10 mouse cellular contexts compared by ENCODE assay signal in genomic region chr6:92089982-92090381, GRCm38 (mm10). TPM values are rescaled to one million over a fixed set of nuclear protein-coding genes. Genes with fewer than 3 reads are reported as not detected.
DNase-seq lines count a peak whose midpoint lies in the region; ATAC-seq and TF ChIP-seq lines count a peak whose summit lies in the region.
"Had no signal": no experiment of that assay in that cellular context is flagged by ENCODE, and none has a peak within 500 bp of the region (broad histone marks: within the 10 kb centered on the region; RNA-seq: fewer than 3 reads in every experiment).

No protein-coding gene starts in this region.

- no peaks in the 10 kb centered on the region for H3K36me3 ChIP-seq in kidney, embryonic 14.5 days (ENCODE audit: control insufficient read depth, insufficient read depth, low read length)
- no peaks in the 10 kb centered on the region for H3K36me3 ChIP-seq in ES-E14 (ENCODE audit: control insufficient read depth, insufficient read depth, low read length, poor library complexity, severe bottlenecking)
- no peaks in the 10 kb centered on the region for H3K36me3 ChIP-seq in forebrain, embryonic 13.5 days (ENCODE audit: poor library complexity, severe bottlenecking)
- no peaks in the 10 kb centered on the region for H3K36me3 ChIP-seq in macrophage (ENCODE audit: inconsistent target)

- no peak for DNase-seq in kidney, postnatal 36 days
- DNase-seq in ES-E14 (ENCODE audit: low read depth, low spot score) = no peak
- no peak for DNase-seq in cerebellum, adult 18-20 months
- no peak for DNase-seq in adrenal gland, adult (ENCODE audit: inconsistent age in 2 of 2, low spot score in 1 of 2)
- DNase-seq in layer of hippocampus, postnatal 25 days (ENCODE audit: extremely low spot score in 1 of 2, low spot score in 1 of 2) = no peak
- DNase-seq: adrenal gland, postnatal 14 days; cerebellum, postnatal 25 days had no signal

- H3K27me3 ChIP-seq in kidney, embryonic 14.5 days (ENCODE audit: control insufficient read depth, insufficient read depth, low read length) = no peaks in the 10 kb centered on the region
- H3K27me3 ChIP-seq in forebrain, embryonic 13.5 days = no peaks in the 10 kb centered on the region

- H3K79me2 ChIP-seq in macrophage (ENCODE audit: inconsistent target) = peaks cover 38% of the 10 kb centered on the region

- H3K27ac ChIP-seq in kidney, embryonic 14.5 days (ENCODE audit: low read depth, low read length) = no peak overlapping the region
- H3K27ac ChIP-seq in ES-E14 (ENCODE audit: insufficient read depth, low read depth, low read length, poor library complexity, severe bottlenecking) (no peak overlapping the region; the same call in 1 of the 2 replicates), macrophage (no peak overlapping the region)
- H3K27ac ChIP-seq in forebrain, embryonic 13.5 days = no peak overlapping the region

- in situ Hi-C loops in ES-E14 (cut with MboI; ENCODE audit: low sequenced_read_pairs in 2 of 2, unreplicated experiment in 2 of 2) = no loop called here

- 95% methylated on average over 4 of the region's 4 CpGs for WGBS in kidney, embryonic 14.5 days
- whole genome bisulfite sequencing in forebrain, embryonic 13.5 days = 93% methylated on average over 4 of the region's 4 CpGs
- 94% methylated on average over 4 of the region's 4 CpGs for WGBS in macrophage (ENCODE audit: missing documents)

- peak overlapping the region; percentile 99; the same call in 1 of the 2 replicates for H3K9ac ChIP-seq in kidney, embryonic 14.5 days (ENCODE audit: low read depth, low read length)
- peak overlapping the region; percentile 7; the same call in 1 of the 2 replicates for H3K9ac ChIP-seq in ES-E14 (ENCODE audit: insufficient read depth, low read depth, low read length, poor library complexity, severe bottlenecking)
- H3K9ac ChIP-seq in forebrain, embryonic 13.5 days = peak overlapping the region; percentile 98; the same call in 1 of the 2 replicates

- ATAC-seq in kidney, embryonic 14.5 days (ENCODE audit: low FRiP score, low TSS enrichment) = no peak
- no peak for ATAC-seq in forebrain, embryonic 13.5 days

- H3K4me1 ChIP-seq in kidney, embryonic 14.5 days (ENCODE audit: control insufficient read depth, insufficient read depth, low read length) = peaks cover 30% of the 10 kb centered on the region
- peaks cover 4 to 10% of the 10 kb centered on the region in 2 experiments; a peak in 2 of 4 replicates for H3K4me1 ChIP-seq in ES-E14 (ENCODE audit: control insufficient read depth in 2 of 2, insufficient read depth in 2 of 2, low read length in 2 of 2, poor library complexity in 1 of 2)
- peaks cover 31% of the 10 kb centered on the region for H3K4me1 ChIP-seq in forebrain, embryonic 13.5 days

- peak overlapping the region; percentile 79 for H3K4me2 ChIP-seq in kidney, embryonic 14.5 days (replicated peaks; ENCODE audit: low read depth, low read length)
- peak overlapping the region; percentile 67 for H3K4me2 ChIP-seq in forebrain, embryonic 13.5 days

- no peaks in the 10 kb centered on the region for H3K9me3 ChIP-seq in kidney, embryonic 14.5 days (ENCODE audit: control insufficient read depth, low read length)
- H3K9me3 ChIP-seq in ES-E14 (ENCODE audit: control insufficient read depth, insufficient read depth, low read depth, low read length) = no peaks in the 10 kb centered on the region
- H3K9me3 ChIP-seq in forebrain, embryonic 13.5 days (replicated peaks) = no peaks in the 10 kb centered on the region

- H3K4me3 ChIP-seq in kidney, embryonic 14.5 days (ENCODE audit: low read length) = no peak overlapping the region
- peak overlapping the region in 1 of 2 experiments; percentile 73; a peak in 2 of 4 replicates for H3K4me3 ChIP-seq in ES-E14 (ENCODE audit: insufficient read depth in 1 of 2, low read depth in 1 of 2, low read length in 2 of 2, poor library complexity in 1 of 2, severe bottlenecking in 1 of 2)
- no peak overlapping the region for H3K4me3 ChIP-seq in forebrain, embryonic 13.5 days
- peak overlapping the region; percentile 78; the same call in 1 of the 2 replicates for H3K4me3 ChIP-seq in macrophage (ENCODE audit: inconsistent target)

TF ChIP-seq in ES-E14, 5 proteins besides CTCF, POLR2A, EP300 and RAD21:
- TF ChIP-seq MAFK (IDR thresholded peaks at IDR 0.05; ENCODE audit: insufficient read depth, low read depth, low read length) (no peak), CHD2 (IDR thresholded peaks at IDR 0.05; ENCODE audit: low read depth, low read length) (no peak), ZNF384 (IDR thresholded peaks at IDR 0.05; ENCODE audit: low read depth, low read length) (no peak), ZC3H11A (IDR thresholded peaks at IDR 0.05; ENCODE audit: borderline replicate concordance, low read depth, low read length) (no peak), HCFC1 (IDR thresholded peaks at IDR 0.05; ENCODE audit: borderline replicate concordance, insufficient read depth, low read length) (no peak)

RNA-seq across cellular contexts. Expression of gene Nr2c2, which starts 1.2 kb away (rescaled TPM):
- 19.4 and 25.4 TPM in 2 replicates for polyA plus RNA-seq in kidney, embryonic 14.5 days (2014; fragmentation: Nextera tagmentation; extraction: Ambion mirVana)
- total RNA-seq in ES-E14 (2012; rRNA removed) = 20.8 and 29.9 TPM in 2 replicates
- 21.7 and 24.9 TPM in 2 replicates for polyA plus RNA-seq in forebrain, embryonic 13.5 days (2015; fragmentation: Nextera tagmentation; extraction: Ambion mirVana)
- total RNA-seq in macrophage (2018; cell fraction: chromatin; rRNA removed) = 100 to 1,000 TPM in 4 of 26 experiments, 10 to 100 TPM in 22; 42.1 to 117 (median 86.8) TPM
- total RNA-seq in macrophage (2018; cell fraction: cytosol; rRNA removed) = 10 to 100 TPM in 25 of 26 experiments, 1 to 10 TPM in 1; 8.2 to 25.1 (median 16.6) TPM
- 10 to 100 TPM; 27.0 to 74.3 (median 51.0) TPM for total RNA-seq in macrophage (2018; cell fraction: nucleus; rRNA removed)
- polyA plus RNA-seq in macrophage (2018) = 7.5 to 11.6 TPM (median 8.7 TPM) in 3 replicates
- total RNA-seq in layer of hippocampus, postnatal 25 days (2021) = 10 to 100 TPM; 84.3 to 90.7 TPM

Comparison
In these comparisons a context has a peak if more than half of its experiments do, and no peak if none do; other contexts are left out.
1. H3K9ac ChIP-seq: peak in every context shown above with its lines; median percentile 99 in kidney, embryonic 14.5 days; 98 in forebrain, embryonic 13.5 days; 7 in ES-E14.